Mouse (Mus musculus) cerebellum, adult 2 months (tissue): Measurements from ENCODE around the gene Lect2.

ENCODE experiments used
- CTCF ChIP-seq: fragments of 200-500 bp; IDR thresholded peaks from 2 replicates; pipeline ENCODE4 v1.5.1; 2011; ENCODE audit warnings: low read depth, mild to moderate bottlenecking, control low read depth, low read length, moderate library complexity, borderline replicate concordance; ENCODE audit not compliant: insufficient read depth
- POLR2A ChIP-seq: fragments of 200-500 bp; IDR thresholded peaks from 2 replicates; pipeline ENCODE4 v1.6.1; 2011; ENCODE audit warnings: low read length, control low read depth, borderline replicate concordance; ENCODE audit not compliant: insufficient read depth

DNA sequence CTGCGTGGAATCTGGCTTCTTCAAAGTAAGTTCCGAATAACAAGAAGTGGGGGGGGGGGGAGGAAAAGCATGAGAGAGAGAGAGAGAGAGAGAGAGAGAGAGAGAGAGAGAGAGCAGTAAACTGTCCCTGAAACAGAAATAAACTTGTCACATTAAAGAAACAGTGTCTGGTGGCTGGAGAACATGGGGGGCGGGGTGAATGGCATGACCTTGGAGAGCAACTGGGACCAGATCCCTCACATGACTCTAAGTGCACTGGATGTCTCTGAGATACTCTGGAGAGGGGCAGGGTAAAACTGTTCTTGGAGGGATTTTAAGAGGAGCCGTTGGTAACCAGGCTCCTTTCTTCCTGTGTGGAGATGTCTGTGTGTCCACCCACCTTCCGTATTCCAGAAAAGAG is 41.9 kb upstream of the Lect2 start:
- no peak for TF ChIP-seq POLR2A
- no peak for TF ChIP-seq CTCF
